Mouse (Mus musculus) hindbrain, postnatal 0 days (tissue): ENCODE results near the gene Hspa5. TPM values are rescaled to one million over a fixed set of nuclear protein-coding genes. Genes with fewer than 3 reads are reported as not detected.

Experiments used
- ATAC-seq: fragments of 200-750 bp; cut with Nextera tagmentation; 2 replicates; pipeline ENCODE4 v1.8.0; 2017; ENCODE audit warnings: mild to moderate bottlenecking, moderate TSS enrichment, moderate library complexity
- DNase-seq: peaks from one replicate; pipeline ENCODE4 v3.0.0-alpha.2; 2015; ENCODE audit warnings: low spot score
- H3K27ac ChIP-seq: fragments of 300-500 bp; sonication (generic); 2 replicates; pipeline ENCODE4 v1.5.1; 2014; ENCODE audit warnings: mild to moderate bottlenecking
- H3K27me3 ChIP-seq: fragments of 300-500 bp; sonication (generic); 2 replicates; pipeline ENCODE4 v1.6.1; 2014; ENCODE audit warnings: low read length, mixed read lengths; ENCODE audit not compliant: insufficient read depth
- H3K36me3 ChIP-seq: fragments of 300-500 bp; sonication (generic); 2 replicates; pipeline ENCODE4 v1.6.1; 2014; ENCODE audit warnings: low read length, mixed read lengths; ENCODE audit not compliant: insufficient read depth
- H3K4me1 ChIP-seq: fragments of 300-500 bp; sonication (generic); 2 replicates; pipeline ENCODE4 v1.6.1; 2014; ENCODE audit warnings: antibody characterized with exemption, low read length, mixed read lengths; ENCODE audit not compliant: insufficient read depth
- H3K4me2 ChIP-seq: fragments of 300-500 bp; sonication (generic); 2 replicates; pipeline ENCODE4 v1.6.1; 2014; ENCODE audit warnings: low read depth, mild to moderate bottlenecking, low read length, moderate library complexity, mixed read lengths
- H3K4me3 ChIP-seq: fragments of 300-500 bp; sonication (generic); 2 replicates; pipeline ENCODE4 v1.5.1; 2014; ENCODE audit warnings: low read length
- H3K9ac ChIP-seq: fragments of 300-500 bp; sonication (generic); replicated peaks from 2 replicates; pipeline ENCODE4 v1.6.1; 2014; ENCODE audit warnings: mild to moderate bottlenecking, low read length, moderate library complexity, mixed read lengths
- H3K9me3 ChIP-seq: fragments of 300-500 bp; sonication (generic); 2 replicates; pipeline ENCODE4 v1.6.1; 2016; ENCODE audit warnings: low read length, mixed read lengths
- CTCF ChIP-seq: IDR thresholded peaks from 2 replicates; pipeline ENCODE4 v1.5.1; 2016; ENCODE audit warnings: antibody characterized with exemption, control low read depth, low read depth
- WGBS: fragments of 180-500 bp; shearing (Covaris S2); extraction: QIAGEN DNeasy Blood & Tissue Kit; methylation state at CpG from one replicate; pipeline ENCODE4 v1.1.7; 2014; 5-methylcytosine and 5-hydroxymethylcytosine counted together
- polyA plus RNA-seq: library from polyadenylated mRNA; unstranded; fragments of >200 nt; fragmentation: Nextera tagmentation; extraction: Ambion mirVana; gene quantifications from 2 replicates; pipeline ENCODE4 v1.2.1, GENCODE M21; 2015
- total RNA-seq: library from RNA; depleted of rRNA; stranded (reverse); fragments of >200 nt; gene quantifications from 2 replicates; pipeline ENCODE4 v1.2.3, GENCODE M21; 2014; rRNA removed

Gene Hspa5
- 148 and 186 TPM in 2 replicates for total RNA-seq
- 321 and 322 TPM in 2 replicates for polyA plus RNA-seq

- no peaks in the 10 kb centered on the region for H3K27me3 ChIP-seq
- under 1% methylated on average over 60 of the region's 60 CpGs for WGBS
- DNase-seq, result peak; percentile 100
Measured at GRCm38 (mm10) chr2:34771368-34772226, at the start of gene Hspa5. Hspa5 (plus strand) TSS chr2:34771970.

GRCm38 (mm10) chr2:34725269-34725668, 46.5 kb upstream of the Hspa5 start:
- peaks cover 40% of the 10 kb centered on the region for H3K36me3 ChIP-seq
- no peak overlapping the region for H3K4me2 ChIP-seq
- H3K9me3 ChIP-seq, result no peaks in the 10 kb centered on the region
- no peak overlapping the region for H3K4me3 ChIP-seq
- H3K4me1 ChIP-seq, result no peaks in the 10 kb centered on the region
- no peak overlapping the region for H3K9ac ChIP-seq
- no peaks in the 10 kb centered on the region for H3K27me3 ChIP-seq
- 97% methylated on average over 5 of the region's 5 CpGs for WGBS
- ATAC-seq (no peak), DNase-seq (no peak)
- H3K27ac ChIP-seq, result no peak overlapping the region
- no peak for TF ChIP-seq CTCF

More at GRCm38 (mm10) chr2:34771368-34772226, at the start of gene Hspa5:
- no peaks in the 10 kb centered on the region for H3K9me3 ChIP-seq
- H3K9ac ChIP-seq, result peak within 1 kb of the TSS; percentile 96
- peaks cover 27% of the 10 kb centered on the region for H3K36me3 ChIP-seq
- peak within 1 kb of the TSS; percentile 98 for H3K27ac ChIP-seq
- H3K4me1 ChIP-seq, result peaks cover 28% of the 10 kb centered on the region
- ATAC-seq, result peak; percentile 99
- peak within 1 kb of the TSS; percentile 95 for H3K4me3 ChIP-seq
- peak within 1 kb of the TSS; percentile 73 for H3K4me2 ChIP-seq
- no peak for TF ChIP-seq CTCF

- H3K36me3 ChIP-seq, result peaks cover 35% of the 10 kb centered on the region
- no peaks in the 10 kb centered on the region for H3K27me3 ChIP-seq
Measured at GRCm38 (mm10) chr2:34727045-34727728, 44.6 kb upstream of the Hspa5 start.

GRCm38 (mm10) chr2:34736626-34737025, 35.1 kb upstream of the Hspa5 start:
- Histone ChIP-seq H3K9me3 (no peaks in the 10 kb centered on the region), H3K36me3 (no peaks in the 10 kb centered on the region), H3K27me3 (no peaks in the 10 kb centered on the region), H3K4me1 (no peaks in the 10 kb centered on the region), H3K27ac (no peak overlapping the region), H3K4me2 (no peak overlapping the region), H3K4me3 (no peak overlapping the region), H3K9ac (no peak overlapping the region)
- no peak for DNase-seq
- TF ChIP-seq CTCF, result no peak
- 91% methylated on average over 1 of the region's 1 CpGs for WGBS
- ATAC-seq, result no peak

More at GRCm38 (mm10) chr2:34727045-34727728, 44.6 kb upstream of the Hspa5 start:
- DNase-seq (no peak), ATAC-seq (no peak)
- no peaks in the 10 kb centered on the region for H3K9me3 ChIP-seq
- no peak overlapping the region for H3K9ac ChIP-seq
- no peak overlapping the region for H3K27ac ChIP-seq
- H3K4me3 ChIP-seq, result no peak overlapping the region
- no peak for TF ChIP-seq CTCF
- H3K4me2 ChIP-seq, result no peak overlapping the region
- 94% methylated on average over 8 of the region's 8 CpGs for WGBS
- no peaks in the 10 kb centered on the region for H3K4me1 ChIP-seq

- H3K36me3 ChIP-seq, result no peaks in the 10 kb centered on the region
- no peak overlapping the region for H3K4me2 ChIP-seq
- H3K4me1 ChIP-seq, result no peaks in the 10 kb centered on the region
- no peak overlapping the region for H3K9ac ChIP-seq
- no peaks in the 10 kb centered on the region for H3K27me3 ChIP-seq
- H3K4me3 ChIP-seq, result no peak overlapping the region
- no peak for ATAC-seq
- no peak for DNase-seq
- no peaks in the 10 kb centered on the region for H3K9me3 ChIP-seq
- no peak overlapping the region for H3K27ac ChIP-seq
- 77% methylated on average over 1 of the region's 1 CpGs for WGBS
- TF ChIP-seq CTCF, result no peak
Measured at GRCm38 (mm10) chr2:34737911-34738310, 33.9 kb upstream of the Hspa5 start.

- WGBS, result 86% methylated on average over 1 of the region's 1 CpGs
- no peak for DNase-seq
- Histone ChIP-seq H3K9me3 (no peaks in the 10 kb centered on the region), H3K9ac (no peak overlapping the region), H3K36me3 (no peaks in the 10 kb centered on the region), H3K4me2 (no peak overlapping the region), H3K4me1 (no peaks in the 10 kb centered on the region), H3K27ac (no peak overlapping the region), H3K4me3 (no peak overlapping the region), H3K27me3 (no peaks in the 10 kb centered on the region)
- no peak for ATAC-seq
- TF ChIP-seq CTCF, result no peak
Measured at GRCm38 (mm10) chr2:34739684-34740391, 31.9 kb upstream of the Hspa5 start.
